Mouse (Mus musculus): ENCODE measurements around the gene 3110070M22Rik.
"Not testable (repeated sequence)": the region's sequence is repeated elsewhere in the genome, so short reads cannot be mapped to it uniquely, and the experiment has no call there.

Gene 3110070M22Rik

DNA sequence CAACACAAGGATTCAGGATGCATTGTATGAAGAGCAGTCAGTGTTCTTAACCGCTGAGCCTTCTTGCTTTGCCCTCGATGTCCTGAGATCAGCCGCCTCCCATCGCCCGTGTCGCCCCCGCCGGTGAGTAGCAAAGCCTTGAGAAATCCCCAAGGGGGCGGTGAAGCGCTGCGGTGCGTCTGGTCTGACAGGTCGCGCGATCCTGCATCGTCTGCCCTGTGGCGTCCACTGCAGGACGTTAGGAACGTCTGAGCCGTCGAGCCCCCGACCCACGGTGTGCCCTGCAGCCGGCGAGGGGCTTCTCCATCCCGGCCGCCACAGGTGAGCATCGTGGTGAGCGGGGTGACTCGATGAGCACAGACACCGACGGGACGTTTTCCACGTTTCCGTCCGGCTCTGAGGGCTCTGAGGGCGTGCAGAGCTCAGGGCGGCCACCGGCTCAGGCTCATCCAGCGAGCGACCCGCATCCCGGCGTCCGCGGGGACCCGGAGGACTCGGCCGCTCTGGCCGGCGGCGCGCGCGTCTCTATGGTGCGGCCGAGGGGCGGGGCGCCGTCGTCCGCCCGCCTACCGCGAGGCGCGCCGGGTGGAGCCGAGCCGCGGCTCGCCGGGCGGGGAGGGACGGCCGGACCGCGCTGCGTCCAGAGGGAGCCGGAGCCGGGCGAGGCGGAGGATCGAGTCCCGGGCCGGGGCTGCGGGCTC lies at the start of gene 3110070M22Rik, which contains the start of gene Tmem267:
TSS of gene 3110070M22Rik (minus strand) at position 504 of the 701 bp plus-strand sequence.
TSS of gene Tmem267 (plus strand) at position 160 of the 701 bp plus-strand sequence.
- DNase-seq (ENCODE audit: low read depth, low spot score): peak; percentile 81

DNA sequence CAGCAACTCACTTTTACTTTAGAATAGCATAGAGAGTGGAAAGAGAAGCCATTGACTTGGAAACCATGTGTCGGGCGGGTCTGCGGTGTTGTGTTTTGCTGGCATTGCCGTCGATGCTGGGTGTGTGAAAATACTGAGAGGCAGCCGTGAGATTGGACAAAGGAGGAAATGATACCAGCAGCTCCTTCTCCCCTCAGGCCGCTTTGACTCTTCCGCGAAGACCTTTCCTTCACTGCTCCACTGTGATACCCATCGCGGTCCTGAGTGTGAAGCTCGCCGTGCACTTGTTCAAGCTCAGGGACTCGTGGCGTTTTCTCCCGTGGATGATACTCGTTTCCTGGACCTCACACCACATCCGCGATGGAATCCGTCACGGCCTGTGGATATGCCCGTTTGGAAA lies 6.8 kb upstream of the 3110070M22Rik start:
- DNase-seq (ENCODE audit: low read depth, low spot score): not testable (repeated sequence)

DNA sequence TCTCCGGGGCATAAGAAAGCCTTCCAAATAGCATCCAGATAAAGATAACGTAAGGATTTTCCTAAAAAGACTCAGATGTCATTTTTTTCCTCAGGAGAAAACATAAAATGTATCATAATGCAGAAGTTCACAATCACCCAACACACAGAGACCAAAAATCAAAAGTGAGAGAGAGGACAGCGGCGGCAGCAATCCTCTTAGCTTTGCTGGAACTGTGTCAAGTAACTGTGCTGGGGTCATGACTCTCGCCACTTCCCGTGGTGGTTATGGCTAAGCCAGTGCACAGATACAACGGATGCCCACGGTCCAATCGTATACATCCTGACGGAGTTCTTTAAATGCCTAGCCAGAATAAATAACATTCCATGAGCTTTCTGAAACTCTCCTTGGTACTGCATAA lies 3.9 kb upstream of the 3110070M22Rik start:
- DNase-seq (ENCODE audit: low read depth, low spot score): not testable (repeated sequence)

DNA sequence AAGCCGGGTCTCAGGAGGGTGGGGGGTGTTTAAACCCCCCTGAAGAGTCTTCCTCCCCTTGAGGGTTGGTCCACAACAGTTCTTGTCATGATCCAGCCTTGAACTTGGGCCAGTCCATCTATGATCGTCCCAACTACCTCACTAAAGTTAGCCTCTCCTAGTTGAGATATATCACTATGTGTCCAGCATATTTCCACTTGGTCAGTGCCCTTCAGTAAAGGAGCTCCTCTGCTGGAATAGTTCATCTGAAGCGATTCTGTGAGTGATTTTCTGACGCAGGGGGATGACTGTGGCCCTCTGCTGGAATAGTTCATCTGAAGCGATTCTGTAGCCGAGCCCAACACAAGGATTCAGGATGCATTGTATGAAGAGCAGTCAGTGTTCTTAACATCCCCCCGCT lies 829 bp downstream of the 3110070M22Rik start:
- DNase-seq (ENCODE audit: low read depth, low spot score): no peak

DNA sequence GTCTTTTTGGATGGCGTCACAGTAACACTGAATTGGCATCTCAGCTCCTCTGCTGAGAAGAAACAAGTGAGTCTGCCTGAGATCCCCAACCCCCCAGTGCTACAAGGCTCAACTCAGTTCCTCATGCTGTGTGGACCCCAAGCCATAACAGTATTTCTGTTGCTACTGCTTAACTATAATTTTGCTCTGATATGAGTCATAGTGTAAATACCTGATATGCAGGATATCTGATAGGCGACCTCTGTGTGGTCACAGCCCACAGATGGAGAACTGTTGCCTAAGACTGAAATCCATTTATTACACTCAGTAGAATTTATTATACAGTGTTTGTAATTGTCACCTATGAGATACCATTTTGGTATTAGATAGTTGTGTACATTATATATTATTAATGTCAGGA lies 10.4 kb downstream of the 3110070M22Rik start:
- DNase-seq (ENCODE audit: low read depth, low spot score): no peak

DNA sequence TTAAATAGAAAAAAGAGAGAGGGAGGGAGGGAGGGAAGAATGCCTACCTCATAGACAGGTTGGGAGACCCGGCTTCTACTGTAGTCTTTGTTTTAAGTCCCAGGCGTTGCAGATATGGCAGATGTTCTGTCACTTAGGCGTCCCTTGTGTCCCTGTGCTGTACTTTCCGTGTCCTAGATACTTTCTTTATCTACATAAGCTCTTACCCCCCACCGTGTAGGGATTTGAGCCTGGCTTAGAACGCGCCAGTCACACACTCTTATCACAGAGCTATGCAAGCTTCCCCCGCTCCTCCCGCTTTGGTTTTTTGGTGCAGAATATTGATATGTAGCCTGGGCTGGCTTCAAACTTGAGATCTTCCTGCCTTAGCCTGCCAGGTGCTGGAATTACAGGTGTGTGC lies 11.6 kb downstream of the 3110070M22Rik start:
- no peak for DNase-seq (ENCODE audit: low read depth, low spot score)

DNA sequence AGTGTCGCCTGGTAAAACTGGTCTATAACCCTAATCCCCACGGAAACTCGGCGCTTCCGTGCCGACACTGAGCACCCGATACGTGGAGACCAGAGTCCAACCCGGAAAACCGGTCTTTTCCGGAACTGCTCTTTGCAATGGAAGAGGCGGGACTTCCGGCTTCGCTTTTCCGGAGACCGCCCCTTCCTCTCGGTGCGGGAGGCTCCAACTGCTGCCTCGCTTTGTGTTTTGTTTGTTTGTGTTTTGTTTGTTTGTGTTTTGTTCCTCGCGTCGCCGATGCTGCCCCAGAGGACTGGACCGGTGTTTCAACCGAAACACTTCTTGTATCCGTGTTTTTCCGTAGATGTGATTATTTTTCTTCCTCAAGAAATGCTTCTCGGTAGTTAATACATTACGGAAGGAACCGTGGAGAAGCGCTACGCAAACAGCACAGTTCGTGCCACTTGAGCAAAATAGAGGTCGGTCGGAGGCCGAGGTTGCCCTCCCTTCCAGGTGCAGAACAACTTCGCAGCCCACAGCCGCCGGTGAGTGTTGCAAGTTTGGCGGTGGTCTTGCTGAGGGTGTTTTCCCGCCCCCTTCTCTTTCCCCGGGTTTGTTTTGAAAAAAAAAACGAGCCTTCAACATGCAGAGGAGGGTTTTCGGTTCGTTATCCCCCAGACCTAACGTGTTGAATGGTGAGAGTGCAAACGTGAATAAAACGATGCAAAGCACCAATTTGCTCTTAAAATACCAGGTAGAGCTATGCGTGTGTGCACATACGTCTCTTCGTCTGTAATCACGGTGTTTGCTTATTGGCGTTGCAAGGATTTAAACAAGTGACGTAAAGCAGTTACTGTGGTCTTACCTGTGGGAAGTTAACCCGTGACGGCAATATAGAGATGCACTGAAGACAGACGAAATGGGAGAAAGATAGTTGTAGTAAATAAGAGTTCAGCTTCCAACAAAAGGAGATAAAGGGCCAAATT lies 25.3 kb downstream of the 3110070M22Rik start, which contains the start of gene 4833420G17Rik:
TSS of gene 4833420G17Rik (plus strand) at position 173 of the 965 bp plus-strand sequence.
- peak; percentile 87 for DNase-seq (ENCODE audit: low read depth, low spot score)

DNA sequence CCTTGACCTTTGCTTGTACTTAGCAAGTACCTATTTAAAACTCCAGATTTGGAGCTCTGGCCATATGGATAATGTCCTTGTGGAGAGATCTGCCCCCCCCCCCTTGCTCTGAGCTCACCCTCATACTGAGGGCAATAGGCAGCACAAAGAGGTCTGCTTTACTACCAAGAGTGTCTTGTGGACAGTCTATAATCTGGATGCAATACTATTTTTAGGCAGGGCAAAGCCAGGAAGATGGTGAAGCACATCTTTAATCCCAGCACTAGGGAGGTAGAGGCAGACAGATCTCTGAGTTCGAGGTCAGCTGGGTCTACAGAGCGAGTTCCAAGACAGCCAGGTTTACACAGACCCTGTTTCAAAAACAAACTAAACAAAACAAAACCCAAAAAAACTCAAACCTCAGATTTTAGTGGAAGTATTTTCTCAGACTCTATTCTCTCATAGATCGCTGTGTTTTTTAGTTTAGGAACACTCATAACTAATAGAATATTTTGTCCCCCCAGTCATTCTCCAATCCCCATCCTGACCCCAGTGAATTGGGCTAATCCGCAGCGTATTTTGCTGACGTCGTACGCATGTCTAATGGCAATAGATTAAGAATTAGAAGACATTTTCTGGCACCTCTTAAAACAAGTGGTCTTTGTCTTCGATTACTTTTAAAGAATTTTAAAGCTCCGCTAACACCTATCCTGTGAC lies 26.1 kb downstream of the 3110070M22Rik start:
- no peak for DNase-seq (ENCODE audit: low read depth, low spot score)

DNA sequence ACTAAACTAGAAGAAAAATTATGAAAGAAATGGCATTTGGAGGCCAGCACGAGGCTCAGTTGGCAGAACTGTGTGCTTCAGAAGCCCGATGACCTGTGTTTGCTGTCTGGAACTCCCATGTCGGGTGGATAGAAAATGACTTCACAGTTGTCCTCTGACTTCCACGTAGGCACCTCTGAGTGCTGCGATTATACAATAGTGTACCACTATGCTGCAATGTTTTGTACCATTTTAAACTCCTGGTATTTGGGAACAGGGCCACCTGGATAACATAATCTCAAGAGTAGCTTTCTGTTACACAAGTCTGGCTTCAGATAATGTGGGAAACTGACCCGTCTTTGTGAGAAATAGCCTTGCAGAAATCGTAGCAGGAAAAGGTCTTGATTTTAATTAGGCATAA lies 31.8 kb downstream of the 3110070M22Rik start:
- DNase-seq (ENCODE audit: low read depth, low spot score): no peak

DNA sequence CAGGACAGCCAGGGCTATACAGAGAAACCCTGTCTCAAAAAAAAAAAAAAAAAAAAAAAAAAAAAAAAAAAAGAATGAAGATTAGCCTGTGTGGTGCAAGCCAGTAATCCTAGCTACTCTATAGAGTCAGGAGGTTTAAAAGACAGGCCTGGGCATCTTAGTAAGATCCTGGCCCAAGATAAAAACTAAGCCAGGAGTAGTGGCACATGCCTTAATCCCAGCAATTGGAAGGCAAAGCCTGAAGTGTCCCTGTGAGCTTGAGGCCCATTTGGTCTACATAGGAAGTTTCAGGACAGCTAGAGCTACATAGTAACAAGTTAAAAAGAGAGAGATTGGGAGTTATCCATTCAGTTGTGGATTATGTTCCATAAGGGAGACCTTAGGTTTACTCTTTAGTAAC lies 33.1 kb downstream of the 3110070M22Rik start:
- DNase-seq (ENCODE audit: low read depth, low spot score): no peak

DNA sequence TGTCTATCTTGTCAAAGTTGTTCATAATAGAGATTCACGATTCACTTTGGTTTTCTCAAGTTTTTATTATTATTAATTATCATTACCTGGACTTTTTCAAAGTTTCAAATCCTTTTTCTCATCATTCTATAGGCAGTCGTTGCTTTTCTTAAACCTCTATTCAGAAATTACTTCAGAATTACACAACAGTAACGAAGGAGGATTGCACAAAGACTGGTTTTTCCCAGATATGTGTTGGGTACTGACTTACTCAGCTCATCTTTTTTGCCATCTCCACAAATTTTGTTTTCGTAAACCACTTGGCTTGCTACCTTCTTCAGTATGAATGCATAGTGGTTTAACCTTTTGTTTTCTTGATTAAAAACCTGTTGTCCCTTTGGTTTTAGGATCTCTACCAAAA lies 34.6 kb downstream of the 3110070M22Rik start:
- no peak for DNase-seq (ENCODE audit: low read depth, low spot score)

DNA sequence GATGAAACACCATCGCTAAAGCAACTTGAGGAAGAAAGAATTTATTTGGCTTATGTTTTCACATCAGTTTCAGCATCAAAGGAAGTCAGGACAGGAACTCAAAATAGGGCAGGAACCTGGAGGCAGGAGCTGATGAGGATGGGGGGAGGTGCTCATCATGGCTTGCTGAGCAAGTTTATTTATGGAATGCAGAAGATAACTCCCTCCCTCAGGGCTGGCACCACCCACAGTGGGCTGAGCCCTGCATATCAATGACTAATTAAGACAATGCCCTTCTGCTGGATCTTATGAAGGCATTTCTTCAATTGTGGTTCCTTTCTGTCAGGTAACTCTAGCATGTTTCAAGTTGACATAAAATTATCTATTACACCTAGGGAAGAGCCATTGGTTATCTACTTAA lies 45.9 kb downstream of the 3110070M22Rik start:
- DNase-seq (ENCODE audit: low read depth, low spot score): no peak

Measured in embryo, embryonic 11.5 days (tissue).